Mouse (Mus musculus): ENCODE data around the gene Gria4.
"Not testable (repeated sequence)": the region's sequence is repeated elsewhere in the genome, so short reads cannot be mapped to it uniquely, and the experiment has no call there.

Gria4 gene

DNA sequence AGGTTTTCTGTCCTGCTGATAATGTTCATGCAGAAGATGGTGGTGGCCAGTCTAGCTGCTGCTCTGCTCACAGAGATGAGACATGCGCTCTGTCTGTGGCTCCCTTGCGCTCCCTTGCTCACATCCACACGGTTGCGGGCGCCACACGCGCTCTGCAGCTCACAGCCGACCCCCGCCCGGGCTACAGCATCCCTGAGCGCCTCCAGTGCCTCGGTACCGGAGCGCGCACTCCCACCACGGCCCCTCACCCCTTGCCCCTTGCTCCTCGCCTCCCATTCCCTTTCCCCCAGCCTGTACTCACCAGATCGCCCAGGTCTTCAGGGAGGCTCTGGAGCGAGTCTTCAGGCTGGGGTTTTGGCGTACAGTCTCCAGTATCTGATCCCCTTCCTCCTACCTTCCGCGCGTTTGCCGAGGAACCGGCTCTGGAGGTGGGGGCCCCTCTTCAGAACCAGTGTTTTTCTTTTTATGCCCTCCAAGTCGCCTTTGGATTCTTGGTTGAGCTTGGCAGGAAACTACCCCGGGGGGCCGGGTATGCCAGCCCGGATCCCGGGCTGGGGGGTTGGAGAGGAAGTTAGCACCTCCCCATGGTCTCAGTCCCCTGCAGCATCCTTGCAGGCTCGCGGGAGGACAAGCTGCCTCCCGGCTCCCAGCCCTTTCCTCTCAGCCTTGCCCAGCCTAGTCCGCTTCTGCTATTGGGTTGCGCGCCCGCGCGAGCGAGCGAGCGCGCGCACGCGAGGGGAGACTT is at the start of gene Gria4:
Gria4 (minus strand) TSS at position 691 of the 745 bp plus-strand sequence.
- peak; percentile 86 to 87 for DNase-seq

DNA sequence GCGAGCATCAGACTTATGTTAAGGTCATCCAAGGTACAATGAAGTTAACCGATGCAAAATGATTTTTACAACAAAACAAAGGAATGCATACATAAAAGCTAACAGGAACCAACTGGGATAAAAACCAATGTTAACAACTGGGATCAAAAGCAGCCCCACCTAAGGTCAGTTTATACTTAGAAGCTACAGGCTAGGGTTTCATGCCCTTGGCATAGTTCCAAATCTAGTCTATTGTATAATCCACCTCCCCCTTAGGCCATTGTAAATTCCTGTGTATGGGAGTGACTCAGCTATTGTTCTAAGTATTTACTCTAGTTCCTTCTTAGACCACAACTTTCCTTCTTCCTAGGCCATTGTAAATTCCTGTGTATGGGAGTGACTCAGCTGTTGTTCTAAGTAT is 14.9 kb upstream of the Gria4 start:
- not testable (repeated sequence) for DNase-seq

DNA sequence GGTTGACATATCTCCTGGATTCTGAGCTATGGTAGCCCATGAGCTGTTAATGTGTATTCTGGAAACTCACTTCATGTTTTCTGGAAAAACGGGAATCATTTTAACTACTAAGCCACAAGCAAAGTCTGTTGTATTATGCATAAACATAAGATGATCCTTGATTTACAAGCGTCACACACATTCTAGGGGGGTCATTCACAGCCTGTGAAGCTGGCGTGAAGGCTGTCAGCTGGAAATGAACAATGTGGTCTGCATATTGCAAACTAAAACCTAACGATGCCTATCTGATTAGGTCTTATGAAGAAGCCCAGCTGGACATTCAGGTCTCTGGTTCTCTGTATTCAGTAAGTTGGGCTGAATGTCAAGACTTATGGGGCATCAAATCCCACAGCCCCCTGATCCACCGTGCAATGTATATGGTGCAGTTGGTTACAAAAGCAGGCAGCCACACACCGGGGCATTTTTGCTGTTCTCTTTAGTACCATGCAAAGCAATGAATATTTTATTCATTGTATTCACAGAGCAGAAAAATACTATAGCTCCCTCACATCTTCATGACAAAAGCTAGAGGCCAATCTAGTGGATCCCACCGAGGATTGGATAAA is 7.2 kb upstream of the Gria4 start:
- DNase-seq: no peak

DNA sequence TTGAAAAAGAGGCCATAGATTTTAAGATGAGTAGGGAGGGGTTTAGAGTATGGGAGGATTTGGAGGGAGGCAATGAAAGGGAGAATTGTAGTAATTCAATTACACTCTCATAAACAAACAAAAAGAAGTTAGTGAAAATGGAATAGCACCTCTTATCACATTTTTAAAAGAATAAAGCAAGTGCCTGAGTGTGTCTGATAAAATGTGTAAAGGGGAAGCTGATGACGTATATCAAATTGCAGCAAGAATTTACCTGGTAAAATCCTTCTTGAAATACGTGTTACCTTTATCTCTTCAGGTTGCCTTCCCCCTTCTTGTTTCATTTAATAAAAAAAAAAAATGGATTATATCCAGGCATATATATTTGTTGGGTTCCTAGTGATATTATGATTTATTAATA is 1.4 kb upstream of the Gria4 start:
- DNase-seq: no peak

DNA sequence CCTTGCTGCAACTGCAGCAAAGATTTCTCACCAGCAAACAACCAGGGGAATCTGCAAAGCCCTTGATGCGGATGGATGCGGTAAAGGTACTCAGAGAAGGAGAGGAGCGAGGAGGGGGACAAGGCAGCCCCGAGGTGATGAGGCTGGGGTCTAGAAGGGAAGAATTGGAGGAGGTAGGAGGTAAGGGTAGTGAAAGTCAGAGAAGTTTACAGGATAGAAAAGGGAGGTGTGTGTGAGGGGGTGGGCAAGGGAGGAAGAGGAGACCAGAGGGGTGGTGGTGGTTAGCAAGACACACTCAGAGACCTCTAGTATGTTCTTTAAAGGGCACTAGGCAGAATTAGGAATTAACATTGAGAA is 233 bp upstream of the Gria4 start:
- no peak for DNase-seq

DNA sequence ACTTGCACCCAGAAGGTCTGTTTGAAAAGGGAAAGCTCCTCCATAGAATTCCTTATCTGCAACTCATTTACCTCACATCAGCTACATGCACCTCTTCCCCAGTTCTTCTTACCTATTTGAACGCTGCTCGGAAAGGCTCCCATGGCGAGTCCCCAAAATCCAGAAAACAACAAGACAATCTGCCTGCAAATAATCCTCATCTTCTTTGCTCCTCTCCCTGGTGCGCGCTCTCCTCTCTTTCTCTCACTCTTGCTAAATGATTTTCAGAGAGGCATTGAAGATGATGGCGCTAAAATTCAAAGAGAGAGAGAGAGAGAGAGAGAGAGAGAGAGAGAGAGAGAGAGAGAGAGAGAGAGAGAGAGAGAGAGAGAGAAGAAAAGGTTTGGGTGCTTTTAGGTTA is 959 bp downstream of the Gria4 start:
- DNase-seq: peak; percentile 35 to 62

DNA sequence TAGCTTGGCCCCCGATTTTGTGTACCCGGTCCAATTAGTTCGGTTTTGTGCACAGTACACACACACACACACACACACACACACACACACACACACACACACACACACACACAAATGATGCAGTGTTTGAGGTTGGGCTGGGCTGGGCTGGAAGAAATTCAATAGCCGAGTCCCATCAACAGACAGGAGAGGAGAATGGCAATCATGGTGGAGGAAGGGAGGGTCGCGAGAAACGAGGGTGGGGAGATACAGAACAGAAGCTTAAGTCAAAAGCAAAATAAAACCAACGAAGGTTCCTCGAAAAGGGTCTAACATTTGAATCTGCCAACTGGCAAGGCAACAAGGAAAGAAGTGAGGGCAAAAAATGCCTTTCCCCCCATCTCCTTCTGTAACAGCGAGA is 1.6 kb downstream of the Gria4 start:
- peak; percentile 43 to 55 for DNase-seq

DNA sequence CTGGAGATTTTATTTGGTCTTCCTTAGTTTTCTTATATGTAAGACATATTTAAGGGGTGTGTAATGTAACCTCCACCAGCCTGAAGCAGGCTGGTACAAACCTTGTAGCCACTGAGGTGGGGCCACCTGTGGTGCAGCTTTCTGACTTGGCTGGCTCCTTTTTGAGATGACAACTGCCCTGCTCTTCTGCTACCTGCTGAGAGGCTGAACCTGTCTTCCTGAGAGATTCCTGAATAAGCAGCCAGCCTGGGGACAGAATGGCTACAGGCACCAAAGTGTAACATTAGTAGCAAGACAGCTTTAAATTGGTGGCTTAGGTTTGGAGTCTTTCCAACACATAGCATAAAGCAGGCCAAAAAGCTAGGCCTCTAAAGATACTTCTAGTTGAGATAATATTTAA is 46.6 kb downstream of the Gria4 start:
- DNase-seq: peak; percentile 80

DNA sequence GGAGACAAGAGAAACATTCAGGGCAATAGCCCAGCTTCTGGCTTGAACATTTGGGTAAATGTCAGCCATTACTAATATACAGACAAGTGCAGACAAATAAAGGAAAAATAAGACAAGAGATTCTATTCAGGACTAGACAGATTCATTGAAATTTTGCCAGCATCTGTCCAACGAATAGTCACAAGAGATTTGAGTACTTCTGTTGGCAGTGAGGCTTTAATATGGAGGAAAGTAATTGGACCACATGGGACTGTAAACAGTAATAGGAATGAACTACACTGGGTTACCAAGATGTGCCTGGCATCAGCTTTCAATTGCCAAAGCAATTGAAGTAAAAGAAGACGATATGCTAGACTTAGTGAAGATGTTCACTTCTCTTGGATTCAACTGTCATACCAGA is 81.9 kb downstream of the Gria4 start:
- no peak for DNase-seq

DNA sequence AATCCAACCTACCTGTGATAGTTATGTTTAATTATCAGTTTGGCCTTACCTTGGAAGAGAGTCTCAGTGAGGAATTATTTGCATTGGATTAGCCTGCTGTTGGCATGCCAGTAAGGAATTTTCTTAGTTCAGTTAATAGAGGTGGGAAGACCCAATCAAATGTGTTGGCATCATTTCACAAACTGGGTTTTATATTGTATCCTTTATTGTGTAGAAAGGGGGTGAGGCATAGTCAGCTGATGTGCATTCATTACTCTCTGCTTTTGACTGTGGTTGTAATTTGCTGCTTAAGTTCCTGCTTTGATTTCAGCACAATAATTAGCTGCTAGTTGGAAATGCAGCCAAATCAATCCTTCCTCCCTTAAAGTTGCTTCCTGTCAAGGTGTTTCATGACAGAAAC is 83.7 kb downstream of the Gria4 start:
- no peak for DNase-seq

DNA sequence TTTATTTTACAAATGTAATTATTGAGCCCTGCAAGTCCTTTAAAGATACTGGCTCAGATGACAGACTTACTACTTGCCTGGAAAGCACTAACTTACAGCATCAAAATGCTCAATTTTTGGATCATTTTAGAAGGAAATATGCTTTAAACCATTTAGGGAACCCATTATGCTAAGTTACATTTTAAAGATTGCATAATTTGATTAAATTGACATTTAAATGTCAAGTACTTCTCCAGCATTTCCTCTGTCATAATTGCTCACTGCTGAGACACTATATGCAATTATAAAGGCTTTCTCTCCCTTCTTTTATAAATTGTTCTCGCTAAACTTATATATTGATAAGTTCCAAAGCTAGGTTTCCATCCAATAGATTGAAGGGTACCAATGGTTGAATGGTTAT is 108.9 kb downstream of the Gria4 start:
- no peak for DNase-seq

DNA sequence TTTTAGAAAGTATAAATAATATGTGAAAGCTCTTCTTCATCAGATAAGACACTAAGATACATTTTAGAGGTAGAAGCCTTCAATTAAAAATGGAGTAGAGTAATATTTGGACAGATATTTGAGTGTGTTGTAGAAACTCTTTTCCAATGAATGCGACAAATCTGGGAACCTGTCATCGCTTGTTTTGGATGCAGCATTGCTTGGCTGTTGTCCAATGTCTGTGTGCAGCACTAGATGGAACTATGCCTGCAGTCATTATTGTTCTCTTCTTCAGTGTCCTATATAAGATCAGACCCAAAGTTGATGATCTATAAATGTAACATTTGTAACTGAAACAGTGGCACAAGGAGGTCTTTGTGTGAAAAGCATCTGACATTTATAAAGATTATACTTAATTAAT is 115.8 kb downstream of the Gria4 start:
- peak; percentile 58 to 71 for DNase-seq

DNA sequence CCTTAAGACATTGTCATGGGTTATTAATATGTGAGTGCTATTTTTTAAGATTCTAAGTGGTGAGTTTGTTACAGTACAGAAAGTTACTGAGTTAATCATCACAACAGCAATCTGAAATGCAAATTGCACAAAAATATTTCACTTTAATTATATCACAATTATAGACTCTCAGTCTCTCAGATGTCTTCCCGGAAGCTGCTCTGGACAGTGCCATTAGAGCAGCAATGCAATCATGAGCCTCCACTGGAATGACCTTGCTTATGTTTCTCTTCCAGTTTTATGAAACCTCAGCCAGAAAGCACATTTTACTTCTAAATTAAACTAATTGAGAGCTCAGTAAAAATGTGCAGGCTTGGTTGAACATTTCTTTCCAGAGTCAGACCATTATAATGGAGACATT is 116.9 kb downstream of the Gria4 start:
- no peak for DNase-seq

DNA sequence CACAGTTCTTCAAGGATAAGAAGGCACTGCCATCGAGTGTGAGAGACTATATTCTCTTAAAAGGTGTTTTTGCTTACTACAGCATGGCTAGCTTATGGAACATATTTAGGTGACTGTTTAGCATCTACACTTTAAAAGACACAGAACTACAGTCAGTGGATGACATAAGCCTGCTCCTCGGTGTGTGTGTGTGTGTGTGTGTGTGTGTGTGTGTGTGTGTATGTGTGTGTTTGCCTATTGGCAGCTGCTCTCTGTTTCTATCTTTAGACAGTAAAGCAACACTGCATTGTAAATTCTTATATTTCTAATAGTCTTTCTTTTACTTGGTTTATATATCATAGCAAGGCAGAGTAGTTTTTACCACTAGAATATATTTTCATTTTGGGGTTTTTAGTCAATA is 130.3 kb downstream of the Gria4 start:
- DNase-seq: no peak

DNA sequence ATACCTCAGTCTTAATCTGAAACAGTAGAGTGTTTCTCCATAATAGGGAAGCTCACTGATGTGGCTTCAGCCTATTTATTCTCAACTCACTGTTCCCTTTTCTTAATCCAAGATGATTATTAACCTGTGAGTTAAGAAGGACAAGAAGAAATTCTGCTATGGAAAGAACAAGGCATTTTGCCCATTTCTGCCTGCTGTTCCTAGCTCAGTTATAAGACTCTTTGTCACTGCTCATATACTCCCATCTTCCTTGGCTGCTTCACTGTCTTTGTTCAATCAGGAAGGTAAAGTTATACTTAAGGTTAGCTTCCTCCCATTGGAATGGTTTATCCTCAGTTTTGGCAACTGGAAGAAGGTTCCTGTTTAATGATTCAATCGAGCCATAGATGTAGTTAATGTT is 133.6 kb downstream of the Gria4 start:
- no peak for DNase-seq

DNA sequence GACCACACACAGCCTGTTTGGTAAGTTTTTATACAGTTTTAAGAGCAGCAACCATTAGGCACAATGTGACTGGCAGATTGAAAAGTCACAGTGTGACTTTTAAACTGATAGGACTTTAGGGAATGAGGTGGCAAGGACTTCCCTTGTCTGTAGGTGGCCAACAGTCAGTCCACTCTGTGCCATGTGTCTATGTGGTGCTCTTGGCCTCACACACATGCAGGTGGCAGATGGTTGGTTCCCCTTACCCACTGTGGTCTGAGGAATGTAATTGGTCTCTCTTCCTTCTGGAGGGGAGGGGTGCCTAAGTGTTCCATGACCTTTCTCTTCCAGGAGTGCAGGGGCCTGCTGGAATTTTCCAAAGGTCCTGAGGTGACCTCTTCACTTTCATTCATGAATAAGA is 137.1 kb downstream of the Gria4 start:
- peak; percentile 46 to 55 for DNase-seq

DNA sequence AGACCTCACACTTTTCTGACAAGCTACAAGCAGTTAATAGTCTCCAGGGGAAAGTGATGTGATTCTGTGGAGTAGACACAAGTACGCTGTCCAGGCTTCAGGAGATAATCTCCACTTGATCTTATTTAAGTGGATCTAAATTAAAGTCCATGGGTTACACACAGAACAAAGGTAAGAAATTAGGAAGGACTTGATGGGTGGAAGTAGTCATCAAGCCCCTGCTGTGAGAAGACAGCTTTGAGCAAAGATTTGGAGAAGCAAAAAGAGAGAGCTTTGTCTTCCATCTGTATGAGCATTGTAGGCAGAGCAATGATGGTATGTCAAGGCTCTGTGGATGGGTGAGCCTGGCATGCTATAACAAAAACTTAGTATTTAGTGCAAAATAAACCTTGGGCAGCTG is 141.7 kb downstream of the Gria4 start:
- no peak for DNase-seq

DNA sequence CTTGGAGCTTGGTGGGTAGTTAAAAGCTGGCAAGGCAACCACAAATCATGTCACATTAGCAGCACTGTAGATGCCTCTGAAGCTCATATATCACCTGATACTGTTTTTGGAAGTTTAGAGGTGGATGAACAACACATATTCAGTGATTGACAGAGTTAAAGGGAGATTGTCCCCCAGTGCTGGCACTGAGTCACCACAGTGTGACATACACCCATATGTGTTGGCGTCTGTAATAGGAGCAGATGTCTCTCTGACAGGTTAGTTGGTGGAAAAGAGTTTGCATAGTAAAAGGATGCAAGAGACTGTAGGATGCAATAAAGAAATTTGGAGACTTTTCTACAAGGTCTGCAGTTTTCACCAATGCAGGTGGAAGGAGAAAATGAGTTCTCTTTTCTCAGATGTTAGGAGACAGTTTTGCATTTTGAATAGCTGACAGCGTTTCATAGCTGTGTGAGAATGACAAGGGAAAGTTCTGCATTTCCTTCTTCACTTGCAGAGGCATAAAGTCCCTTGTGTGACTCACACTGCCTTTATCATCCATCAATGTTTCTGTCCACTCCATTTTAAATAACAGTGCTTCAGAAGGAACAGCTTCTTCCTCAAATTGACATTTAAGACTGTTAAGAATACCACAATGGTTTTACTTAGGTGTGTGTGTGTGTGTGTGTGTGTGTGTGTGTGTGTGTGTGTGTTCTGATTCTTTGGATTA is 156.7 kb downstream of the Gria4 start:
- DNase-seq: peak; percentile 41 to 44

DNA sequence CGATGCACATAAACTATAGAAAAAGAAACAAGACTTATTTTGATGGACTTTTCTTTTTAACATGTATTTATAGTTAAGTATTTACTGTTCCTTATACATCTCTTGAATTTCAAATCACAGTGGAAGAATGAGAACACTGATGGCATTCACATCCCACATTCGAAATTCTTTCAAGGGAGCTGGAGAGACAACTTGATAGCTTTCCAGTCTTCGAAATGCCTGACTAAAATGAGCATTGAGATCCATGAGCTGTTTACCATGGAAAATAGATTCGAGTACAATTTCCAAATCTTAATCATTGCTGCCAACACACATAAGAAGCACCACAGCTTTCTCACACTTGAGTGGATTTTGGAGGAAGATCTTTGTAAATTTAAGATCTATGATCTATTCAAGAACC is 164.1 kb downstream of the Gria4 start:
- no peak for DNase-seq

DNA sequence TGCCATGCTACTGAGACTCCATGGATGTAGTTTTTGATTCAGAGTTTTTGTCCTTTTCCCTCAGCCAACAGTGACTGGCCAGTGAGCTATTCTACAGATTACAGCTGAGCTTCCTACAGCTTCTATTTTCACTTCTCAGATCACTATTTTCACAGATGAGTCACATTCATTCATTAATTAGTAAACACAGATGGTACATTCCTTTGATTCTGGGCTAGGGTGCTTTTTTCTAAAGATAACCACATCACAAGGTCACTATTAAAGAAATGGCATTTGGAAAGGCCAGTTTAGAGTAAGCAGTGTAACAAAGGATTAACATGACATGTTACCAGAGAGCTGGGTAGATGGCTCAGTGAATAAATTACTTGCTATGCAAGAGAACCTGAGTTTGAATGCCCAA is 180.7 kb downstream of the Gria4 start:
- no peak for DNase-seq

DNA sequence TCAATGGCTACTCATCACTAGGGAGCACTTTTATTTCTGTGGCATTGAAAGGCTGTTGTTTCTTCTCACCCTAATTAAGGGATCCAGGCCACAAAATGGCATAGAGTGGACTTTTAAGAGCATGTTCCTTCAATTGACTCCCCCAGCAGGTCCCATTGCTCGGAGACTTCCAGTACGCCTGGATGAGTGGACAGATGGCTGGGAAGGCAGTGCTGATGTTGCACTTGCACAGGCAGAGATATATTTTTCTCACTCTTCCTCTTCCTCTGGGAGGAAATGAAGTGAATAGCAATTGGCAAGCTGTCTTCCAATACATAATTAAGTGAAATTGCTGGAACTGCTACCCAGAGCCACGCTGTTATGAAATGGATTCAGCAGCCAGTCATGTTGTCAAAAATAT is 190.7 kb downstream of the Gria4 start:
- peak; percentile 29 to 34 for DNase-seq

DNA sequence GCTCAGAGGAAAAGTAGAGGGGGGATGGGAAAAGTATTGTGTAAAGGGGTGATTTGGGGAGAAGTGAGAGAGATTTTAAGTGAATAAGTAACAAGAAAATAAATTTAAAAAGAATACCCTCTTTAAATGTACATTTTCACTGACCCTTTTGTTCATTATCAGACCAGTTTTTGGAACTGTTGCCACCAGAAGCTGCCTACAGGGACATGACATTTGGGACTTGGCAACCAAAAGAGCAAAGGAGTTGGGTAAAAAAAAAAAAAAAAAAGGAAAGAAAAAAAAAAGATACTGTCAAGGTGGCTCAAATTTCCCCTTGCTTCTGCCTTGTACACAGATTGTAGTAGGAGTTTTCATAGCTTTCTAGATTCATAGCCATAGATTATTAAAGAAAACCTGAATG is 191.8 kb downstream of the Gria4 start:
- peak in 1 of 2 experiments; percentile 12 for DNase-seq

DNA sequence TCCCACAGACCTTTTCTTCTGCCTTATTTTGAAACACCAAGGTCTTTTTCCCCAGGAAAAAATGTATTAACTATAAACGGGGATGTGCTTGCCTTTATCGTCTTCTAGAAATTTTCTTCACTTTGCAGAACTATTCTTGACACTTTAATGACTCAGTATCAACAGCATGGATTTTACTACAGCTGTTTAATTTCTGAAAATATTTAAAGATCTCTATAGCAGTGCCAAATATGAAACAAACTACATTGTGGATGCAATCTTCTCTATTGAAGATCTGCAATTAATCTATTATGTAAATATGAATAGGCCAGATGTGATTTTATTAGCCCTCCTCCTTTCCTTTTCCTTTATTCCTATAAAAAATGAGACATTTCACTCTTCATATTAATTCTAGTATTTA is 194.2 kb downstream of the Gria4 start:
- no peak for DNase-seq

DNA sequence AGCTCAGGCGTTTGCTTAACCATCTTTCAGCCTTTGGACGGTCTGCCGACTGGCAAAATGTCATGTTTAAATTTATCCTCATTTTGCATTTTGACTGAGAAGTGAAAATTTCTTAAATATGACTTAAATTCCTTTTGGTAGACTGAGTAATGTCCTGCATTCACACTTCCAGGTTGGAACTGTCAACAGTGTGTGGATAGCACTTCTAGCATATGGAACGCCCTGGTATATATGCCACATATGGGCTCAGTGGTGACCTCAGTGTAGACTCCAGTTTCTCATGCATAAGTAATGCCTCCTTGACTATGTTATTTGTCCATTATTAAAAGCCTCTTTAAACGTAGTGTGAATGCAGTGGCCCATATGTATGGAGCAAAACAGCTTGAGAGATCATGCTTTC is 222.4 kb downstream of the Gria4 start:
- DNase-seq: peak in 1 of 2 experiments; percentile 34
